Mouse (Mus musculus): ENCODE results near the gene Wfdc9.

Wfdc9 gene
- long read RNA-seq, experiment 1 = 0 reads
- long read RNA-seq, experiment 2 = 0 reads

DNA sequence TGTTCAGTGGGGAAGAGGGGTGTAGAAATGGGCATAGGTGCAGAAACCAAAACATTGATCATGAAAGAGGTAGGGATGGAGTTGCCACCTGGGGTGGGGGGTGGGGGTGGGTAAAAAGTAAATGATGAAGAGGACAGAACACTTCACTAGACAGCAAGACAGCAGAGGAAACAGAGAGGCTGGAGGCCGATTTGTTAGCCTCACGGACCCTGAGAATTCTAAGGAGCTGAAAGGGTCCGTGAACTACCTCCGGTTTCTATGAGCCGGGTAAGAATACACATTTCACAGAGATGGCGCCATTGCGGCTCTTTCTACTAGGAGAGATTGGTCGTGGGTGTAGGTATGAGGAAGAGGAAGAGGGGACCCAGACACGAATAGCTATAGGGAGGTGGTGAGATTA, at the start of gene Wfdc9:
Gene Wfdc9 (minus strand): TSS at position 101 of the 400 bp plus-strand sequence.
- intact Hi-C loops (cut with DNase I) = loop anchor here (10.0 kb wide), 1 partner anchor 62 kb away; the partner anchor contains the start of gene Eppin

DNA sequence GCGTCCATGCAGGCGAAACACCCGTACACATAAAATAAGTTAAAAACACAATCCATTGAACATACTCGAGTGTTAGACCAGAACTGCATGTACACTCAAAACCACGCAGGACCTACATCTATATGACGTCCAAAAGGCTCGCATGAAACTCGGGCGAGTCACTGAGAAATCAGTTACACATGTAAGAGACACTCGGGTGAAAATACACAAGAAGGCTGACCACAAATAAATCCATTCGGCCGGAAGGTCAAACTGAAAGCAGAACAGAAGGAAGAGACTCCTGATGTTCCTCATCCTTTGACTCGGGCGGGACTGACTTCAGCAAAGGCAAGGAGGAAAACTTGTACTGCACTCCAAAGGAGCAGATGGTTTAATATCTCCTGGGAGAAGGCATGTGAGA, 49.6 kb upstream of the Wfdc9 start:
- intact Hi-C loops (cut with DNase I) = no loop called here

DNA sequence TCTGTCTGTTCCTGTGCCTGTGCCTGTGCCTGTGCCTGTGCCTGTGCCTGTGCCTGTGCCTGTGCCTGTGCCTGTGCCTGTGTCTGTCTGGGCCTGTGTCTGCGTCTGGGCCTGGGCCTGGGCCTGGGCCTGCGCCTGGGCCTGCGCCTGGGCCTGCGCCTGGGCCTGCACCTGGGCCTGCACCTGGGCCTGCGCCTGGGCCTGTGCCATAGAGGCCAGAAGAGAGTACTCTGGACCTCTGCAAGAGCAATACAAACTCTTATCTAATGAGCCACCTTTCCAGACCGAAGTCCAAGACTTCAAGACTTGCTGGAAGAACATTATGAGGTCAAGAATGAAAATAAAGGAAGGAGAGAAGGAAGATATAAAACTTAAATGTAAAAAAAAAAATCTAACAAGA, 48.9 kb upstream of the Wfdc9 start:
- intact Hi-C loops (cut with DNase I) = no loop called here

DNA sequence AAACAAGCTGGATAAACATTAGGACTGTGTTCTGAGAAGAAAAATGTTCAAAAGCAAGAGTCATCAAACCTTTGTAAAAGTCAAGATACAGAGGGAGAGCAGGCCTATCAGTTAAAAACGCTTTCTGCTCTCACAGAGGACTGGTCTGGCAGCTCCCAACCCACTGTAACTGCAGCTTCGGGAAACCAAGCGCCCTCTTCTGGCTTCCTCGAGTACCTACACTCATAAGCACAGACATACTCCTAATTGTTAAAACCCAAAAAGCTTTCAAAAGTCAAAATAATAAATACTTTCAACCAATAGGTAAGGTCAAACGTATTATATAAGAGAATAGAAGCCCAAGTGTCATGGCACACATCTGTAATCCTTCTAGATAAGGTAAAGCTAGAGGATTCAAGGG, 47.9 kb upstream of the Wfdc9 start:
- intact Hi-C loops (cut with DNase I) = no loop called here

DNA sequence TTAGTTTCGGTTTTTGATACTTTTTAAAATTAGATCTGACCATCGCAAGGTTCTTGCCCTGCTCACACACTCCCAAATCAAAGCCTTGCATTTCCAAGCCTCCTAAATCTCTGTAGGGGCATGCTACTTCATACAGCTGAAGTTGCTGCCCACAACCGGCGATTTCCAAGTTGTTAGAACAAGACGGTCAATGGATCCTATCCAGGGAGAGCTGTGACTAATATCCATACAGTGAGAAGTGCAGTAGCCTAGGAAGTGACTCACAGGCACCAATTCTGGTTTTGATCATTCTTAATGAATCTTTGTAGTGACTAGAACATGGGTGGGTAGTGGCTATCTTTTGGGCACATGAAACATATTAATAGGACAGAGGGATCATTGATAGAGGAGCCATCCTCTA, 45.4 kb upstream of the Wfdc9 start:
- intact Hi-C loops (cut with DNase I) = no loop called here

DNA sequence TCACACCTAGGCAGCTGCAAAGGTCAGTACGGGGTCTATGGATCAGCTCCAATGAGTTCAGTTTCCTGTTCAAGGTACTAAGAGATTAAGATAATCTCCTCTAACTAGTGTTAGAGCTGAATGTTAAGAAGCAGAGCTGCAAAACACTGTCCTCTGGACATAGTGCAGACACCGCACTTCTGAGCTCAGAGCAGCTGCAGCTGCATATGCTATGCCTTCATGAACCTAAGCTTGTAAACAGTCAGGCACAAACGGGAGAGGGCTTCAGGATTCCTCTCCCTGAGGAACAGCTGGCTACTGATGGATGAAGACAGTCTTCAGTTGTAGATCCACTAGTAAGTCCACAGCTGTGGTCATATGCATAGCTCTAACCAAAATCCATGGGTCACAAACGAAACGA, 44.6 kb upstream of the Wfdc9 start:
- intact Hi-C loops (cut with DNase I) = no loop called here

DNA sequence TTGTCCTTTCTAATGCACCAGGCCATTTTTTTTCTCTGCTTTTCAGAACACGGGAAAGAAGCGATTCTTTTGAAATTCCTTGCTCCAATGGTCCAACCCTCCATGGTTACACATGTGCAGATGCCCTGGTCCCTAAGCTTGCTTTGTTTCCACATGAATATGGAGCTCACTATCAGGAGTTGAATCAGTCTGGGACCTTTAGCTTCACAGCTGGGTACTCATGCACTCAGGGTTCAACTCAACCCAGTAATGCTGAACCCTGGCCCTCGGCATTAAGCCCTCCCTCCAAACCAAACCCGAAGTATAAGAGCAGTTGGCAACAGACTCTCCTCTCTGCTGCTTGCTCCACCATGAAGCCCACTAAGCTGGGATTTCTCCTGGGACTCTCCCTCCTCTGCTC, 41.8 kb upstream of the Wfdc9 start, which contains the start of gene Spint4:
Gene Spint4 (plus strand): TSS at position 301 of the 400 bp plus-strand sequence.
- intact Hi-C loops (cut with DNase I) = no loop called here

DNA sequence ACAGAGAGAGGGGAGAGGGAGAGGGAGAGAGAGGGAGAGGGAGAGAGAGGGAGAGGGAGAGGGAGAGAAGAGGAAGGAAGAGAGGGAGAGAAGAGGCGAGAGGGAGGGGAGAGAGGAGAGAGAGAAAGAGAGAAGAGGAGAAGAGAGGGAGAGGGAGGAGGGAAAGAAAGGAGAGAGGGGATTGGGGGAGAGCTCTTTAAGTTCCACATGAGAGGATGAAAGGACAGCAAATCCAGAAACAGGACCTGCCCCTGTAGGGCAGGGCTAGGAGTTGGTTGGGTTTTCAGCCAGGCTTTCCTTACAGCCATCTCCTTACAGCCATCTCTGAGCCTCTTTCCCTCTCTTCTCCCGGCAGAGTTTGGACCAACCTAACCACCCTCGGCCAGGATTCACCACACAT, 28.4 kb upstream of the Wfdc9 start, which contains the start of gene Wfdc13:
Gene Wfdc13 (plus strand): TSS at position 301 of the 400 bp plus-strand sequence.
- intact Hi-C loops (cut with DNase I) = no loop called here

DNA sequence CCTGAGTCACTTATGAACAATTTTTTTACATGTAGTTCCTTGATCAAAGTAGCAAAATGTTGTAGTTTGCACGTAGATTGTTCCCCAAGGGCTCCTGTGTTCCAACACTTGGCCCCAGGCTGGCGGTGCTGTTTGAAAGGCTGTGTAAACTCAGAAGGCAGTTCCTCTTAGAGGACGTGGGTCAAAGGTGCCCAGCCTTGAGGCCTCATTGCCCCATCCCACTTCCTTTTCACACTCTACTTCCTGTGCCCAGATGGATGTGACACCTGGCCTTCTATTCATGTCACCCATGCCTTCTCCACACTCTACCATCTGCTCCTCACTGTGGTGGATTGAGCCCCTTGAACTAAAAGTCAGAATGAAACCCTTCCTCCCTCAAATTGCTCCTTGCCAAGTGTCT, 23.5 kb upstream of the Wfdc9 start:
- intact Hi-C loops (cut with DNase I) = loop anchor here (5.0 kb wide), 1 partner anchor 47 kb away; no protein-coding TSS in a partner anchor

DNA sequence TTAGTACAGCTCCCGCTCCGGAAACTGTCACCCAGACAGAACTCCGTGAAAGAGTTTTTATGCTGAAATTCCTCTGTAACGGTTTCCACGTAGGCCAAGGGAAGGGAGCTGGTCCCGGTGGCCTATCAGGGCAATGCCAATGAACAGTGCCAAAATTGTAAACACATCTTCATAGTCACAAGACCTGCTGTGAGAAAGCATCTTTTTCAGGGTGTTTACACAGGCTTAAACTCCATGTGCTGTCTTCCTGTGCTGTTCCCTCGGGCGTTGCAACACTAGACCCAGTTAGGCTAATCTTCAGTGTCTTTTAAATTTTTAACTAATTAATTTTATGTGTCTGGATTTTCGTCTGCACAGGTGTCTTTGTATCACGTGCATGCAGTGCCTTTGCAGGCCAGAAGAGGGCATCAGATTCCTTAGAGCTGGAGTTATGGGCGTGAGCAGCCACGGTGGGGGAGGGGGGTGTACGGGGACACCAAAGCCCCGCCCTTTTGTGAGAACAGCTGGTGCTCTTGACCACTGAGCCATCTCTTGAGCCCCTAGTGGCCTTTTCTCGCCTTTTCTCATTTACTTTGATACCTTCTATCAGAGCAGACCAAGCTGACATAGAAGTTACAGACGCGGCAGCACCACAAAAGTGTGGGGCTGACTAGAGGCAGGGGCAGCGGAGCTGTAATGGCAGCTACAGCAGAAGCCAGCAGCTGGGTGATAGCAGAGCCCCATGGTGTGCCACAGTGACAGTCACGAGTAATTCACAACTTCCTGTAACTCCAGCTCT, 22.7 kb upstream of the Wfdc9 start:
- intact Hi-C loops (cut with DNase I) = loop anchor here (5.0 kb wide), 1 partner anchor 48 kb away; no protein-coding TSS in a partner anchor

DNA sequence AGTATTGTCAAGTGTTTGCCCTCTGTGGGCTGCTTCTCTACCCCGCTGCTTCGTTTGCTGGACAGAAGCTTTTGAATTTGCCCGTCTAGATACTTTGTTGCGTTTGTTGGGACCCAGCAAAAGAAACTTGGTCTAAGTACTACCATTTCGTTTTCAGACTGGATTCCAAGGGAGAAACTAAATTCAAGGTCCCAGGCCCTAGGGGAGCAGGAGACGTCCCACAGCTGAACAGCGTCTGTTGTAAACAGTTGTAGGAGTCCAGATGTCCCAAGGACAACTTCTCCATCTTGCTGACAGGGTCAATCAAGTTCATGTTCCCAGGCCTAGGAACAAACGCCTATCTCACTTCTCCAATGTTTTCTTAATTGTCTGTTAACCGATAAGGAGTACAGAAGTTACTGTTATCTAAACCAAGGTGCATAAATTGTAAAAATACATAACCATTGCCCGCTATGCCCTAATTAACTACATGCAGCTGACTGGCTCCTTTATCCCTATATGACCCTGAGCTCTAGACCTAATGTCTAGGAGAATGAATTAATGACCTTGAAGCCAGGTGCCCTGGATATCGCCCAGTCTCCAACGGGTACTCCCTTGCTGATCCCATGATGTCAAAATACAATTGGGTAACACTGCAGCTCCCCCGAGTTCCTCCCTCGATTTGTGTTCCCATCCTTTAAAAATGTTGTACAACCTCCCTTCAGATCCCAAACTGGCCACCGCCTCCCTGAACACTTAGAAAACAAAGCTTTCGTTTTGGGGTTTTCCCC, 20.7 kb upstream of the Wfdc9 start:
- intact Hi-C loops (cut with DNase I) = loop anchor here (5.0 kb wide), 1 partner anchor 50 kb away; no protein-coding TSS in a partner anchor

DNA sequence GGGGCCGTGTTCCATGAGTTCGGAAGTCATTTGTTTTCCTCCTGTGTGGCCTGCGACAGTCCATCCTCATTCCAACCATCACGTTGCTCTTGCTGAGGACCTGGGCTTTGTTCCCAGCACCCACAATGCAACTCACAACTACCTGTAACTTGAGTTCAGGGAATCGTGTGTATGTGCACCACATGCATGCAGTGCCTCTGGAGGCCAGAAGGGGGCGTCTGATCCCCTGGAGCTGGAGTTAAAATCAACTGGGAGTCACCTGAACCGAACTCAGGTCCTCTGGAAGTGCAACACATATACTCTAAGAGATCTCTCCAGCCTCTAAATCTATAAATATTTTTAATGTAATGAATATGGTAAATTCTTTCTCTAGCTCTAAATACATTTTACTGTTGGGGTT, 19.7 kb upstream of the Wfdc9 start:
- intact Hi-C loops (cut with DNase I) = loop anchor here (5.0 kb wide), 1 partner anchor 51 kb away; no protein-coding TSS in a partner anchor

DNA sequence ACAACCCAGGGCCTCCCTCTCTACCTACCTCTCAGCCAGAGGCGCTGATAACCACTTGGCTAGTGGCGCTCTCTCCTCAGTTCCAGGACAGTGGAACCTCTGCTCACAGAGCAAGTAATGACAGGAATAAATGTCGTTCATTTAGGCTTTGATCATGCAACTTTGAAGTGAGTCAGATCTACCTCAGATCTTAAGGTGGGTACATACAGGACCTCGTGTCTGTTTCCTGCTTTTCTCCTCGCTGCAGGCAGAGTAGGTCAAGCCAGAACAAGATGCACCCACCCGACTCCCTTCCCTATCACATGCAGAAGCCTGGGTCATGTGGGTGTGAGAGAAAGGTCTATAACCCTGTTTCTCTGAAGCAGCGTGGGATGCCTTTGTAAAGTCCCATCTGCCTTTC, 17.6 kb upstream of the Wfdc9 start, which contains the start of gene Wfdc11:
Gene Wfdc11 (minus strand): TSS at position 101 of the 400 bp plus-strand sequence.
- intact Hi-C loops (cut with DNase I) = no loop called here

DNA sequence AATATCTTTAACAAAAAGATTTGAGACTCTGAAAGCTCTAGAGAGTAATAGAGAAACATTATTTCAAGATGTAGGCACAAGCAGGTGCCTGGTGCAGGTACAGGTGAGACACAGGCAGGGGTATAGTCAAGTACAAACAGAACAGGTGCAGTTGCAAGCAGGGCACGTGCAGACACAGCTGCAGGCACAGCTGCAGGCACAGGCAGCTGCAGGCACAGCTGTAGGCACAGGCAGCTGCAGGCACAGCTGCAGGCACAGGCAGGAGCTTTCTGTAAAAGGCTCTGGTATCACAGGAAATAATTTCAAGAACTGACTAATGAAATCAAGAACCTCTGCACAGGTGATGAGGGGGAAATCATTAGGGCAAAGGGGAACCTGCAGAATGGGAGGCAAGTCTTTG, 14.6 kb upstream of the Wfdc9 start:
- intact Hi-C loops (cut with DNase I) = no loop called here

DNA sequence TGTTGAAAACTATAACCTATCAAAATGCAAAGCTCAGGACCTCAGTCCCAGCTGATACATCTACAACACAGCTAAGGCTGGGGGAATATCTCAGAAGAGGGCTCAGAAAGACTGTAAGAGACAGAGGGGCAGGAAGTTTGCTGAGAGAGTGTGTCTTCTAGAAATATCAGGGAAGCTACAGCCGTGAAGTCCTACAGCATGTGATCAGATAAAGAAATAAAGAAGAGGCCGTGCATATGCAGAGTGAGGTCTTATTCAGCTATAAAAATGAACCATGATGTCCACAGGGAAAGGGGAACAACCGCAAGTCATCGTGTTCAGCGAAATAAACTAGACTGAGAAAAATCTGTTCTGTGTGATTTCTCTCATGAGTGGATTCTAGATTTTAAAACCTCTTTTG, 13.9 kb upstream of the Wfdc9 start:
- intact Hi-C loops (cut with DNase I) = no loop called here

DNA sequence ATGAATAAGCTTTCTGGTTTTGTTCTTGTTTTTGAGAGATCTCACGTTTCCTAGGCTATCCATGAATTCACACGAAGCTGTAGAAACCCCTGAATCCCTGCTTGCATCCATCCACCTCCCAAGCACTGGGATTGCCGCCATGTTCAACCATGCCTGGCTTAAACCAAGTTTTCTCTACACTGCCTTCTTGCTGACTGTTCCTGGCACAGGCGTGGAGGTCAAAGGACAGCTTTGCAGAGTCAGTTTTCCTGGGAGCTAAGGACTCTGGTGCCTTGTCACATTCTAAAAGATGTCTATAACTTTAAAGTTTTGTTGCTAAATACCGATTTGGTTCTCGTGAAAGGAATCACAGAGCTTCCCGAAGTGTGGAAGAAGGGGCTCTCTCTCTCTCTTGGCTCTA, 8.5 kb upstream of the Wfdc9 start:
- intact Hi-C loops (cut with DNase I) = no loop called here

DNA sequence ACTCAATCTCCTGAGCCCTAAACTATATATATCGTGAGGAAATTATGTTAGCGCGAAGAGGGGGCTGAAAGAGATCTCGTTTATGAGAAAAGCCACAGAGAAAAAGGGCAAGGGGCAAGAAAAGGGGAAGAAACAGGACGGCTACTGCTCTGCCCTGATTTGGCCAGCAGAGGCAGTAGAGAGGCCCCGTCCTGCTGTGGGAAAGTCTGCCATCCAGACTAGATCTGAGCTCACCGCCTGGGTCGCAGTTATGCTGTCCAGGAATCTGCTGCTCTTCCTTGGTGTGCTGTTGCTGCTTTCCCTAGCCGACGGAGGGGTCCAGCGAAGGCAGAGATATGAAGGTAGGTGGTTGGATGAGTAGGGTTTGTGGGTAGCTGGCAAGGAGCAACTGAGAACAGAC, 525 bp downstream of the Wfdc9 start, which contains the start of gene Wfdc10:
Gene Wfdc10 (plus strand): TSS at position 189 of the 400 bp plus-strand sequence.
- intact Hi-C loops (cut with DNase I) = loop anchor here (10.0 kb wide), 1 partner anchor 61 kb away; the partner anchor contains the start of gene Eppin

DNA sequence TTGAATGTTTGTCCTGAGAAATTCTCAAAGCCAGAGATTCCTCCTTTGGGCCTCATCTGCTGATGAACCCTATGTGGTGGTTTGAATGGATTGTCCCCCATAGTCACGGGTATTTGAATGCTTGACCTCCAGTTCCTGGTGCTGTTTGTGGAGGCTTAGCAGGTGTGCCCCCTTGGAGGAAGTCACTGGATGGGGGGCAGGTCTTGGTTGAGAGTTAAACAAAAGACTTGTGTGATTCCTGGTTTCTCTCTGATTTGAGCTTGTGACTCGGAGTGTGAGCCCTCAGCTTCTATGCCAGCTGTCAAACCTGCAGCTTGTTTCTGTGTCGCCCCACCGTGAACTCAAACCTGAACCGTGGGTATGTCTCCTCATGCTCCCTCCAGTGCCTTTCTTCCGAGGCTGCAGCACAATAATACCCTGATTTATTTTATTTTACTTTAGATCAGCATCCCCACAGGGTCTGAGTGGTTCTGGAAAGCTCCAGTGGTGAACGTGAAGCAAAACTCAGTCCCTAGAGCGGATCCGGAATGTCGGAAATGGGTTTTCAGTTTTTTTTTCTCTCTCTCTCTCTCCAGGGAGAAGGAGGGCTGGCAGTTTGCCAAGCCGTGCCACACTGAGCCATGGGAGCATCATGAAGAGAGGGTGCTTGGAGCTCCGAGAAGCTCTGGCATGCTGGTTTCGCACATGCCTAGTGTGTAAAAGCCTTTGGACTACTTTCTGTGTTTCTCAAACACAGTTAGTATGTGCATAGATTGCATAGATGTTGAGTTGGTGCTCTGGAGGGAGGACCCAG, 14.3 kb downstream of the Wfdc9 start:
- intact Hi-C loops (cut with DNase I) = no loop called here

DNA sequence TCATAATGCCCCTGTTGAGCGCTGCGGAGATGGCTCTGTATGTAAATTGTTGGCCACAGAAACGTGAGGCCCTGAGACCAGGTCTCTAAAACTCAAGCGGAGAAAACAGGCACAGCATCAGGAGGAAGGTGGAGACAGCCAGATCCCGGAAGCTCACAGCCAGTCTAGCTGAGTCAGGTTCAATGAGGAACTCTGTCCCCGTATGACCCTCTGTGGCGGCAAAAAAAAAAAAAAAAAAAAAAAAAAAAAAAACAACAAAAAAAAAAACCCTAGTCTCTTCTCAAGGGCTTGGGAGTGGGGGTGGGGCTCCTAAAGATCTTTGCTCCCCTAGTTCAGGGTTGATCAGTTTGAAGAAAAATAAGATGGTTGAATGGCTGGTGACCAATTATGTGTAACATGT, 15.3 kb downstream of the Wfdc9 start:
- intact Hi-C loops (cut with DNase I) = no loop called here

DNA sequence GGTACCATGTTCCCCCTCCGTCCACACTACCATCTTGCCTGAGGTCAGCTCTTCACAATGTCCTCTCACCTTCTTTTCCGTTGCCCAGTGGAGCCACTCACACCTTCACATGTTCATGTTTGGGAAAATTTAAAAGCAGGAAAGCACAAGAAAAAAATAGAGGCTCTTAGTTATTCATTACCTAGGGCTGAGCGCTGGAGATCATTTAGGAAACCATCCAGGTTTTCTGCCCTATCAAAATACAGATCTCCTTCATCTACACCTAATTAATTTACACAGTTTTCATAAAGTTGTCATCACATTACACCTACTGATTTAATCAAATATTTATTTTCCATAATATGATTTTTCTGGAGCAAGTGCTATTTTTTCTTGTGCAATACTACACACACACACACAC, 17.7 kb downstream of the Wfdc9 start, which contains the start of gene Wfdc16:
Gene Wfdc16 (minus strand): TSS at position 101 of the 400 bp plus-strand sequence.
- intact Hi-C loops (cut with DNase I) = no loop called here

DNA sequence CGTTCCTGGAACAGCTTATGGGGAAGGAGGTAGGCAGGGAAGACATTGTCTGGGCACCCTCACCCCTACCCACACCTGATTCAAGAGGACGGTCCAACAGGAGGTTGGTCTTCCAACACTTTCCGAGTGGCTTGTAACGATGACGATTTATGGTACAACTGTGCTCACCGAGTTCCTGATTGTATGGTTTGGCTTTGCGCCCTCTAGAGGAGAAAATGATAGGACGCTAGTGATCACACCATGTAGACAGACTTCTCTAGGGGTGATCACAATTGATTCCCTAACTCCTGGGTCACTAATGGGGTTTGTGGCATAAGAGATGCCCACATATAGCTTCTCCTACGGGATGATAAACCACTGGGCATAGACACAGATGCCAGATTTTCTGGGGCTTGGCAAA, 21.1 kb downstream of the Wfdc9 start:
- intact Hi-C loops (cut with DNase I) = no loop called here

Measured in adrenal gland (tissue).